Mouse (Mus musculus): ENCODE data around the gene Chka. TPM values are rescaled to one million over a fixed set of nuclear protein-coding genes. Genes with fewer than 3 reads are reported as not detected.
A peak's percentile ranks its signal among the peaks of the same experiment; 100 is the strongest.

The Chka gene
- polyA plus RNA-seq, 1 experiment from 2014 or later, result 53.0 TPM

DNA sequence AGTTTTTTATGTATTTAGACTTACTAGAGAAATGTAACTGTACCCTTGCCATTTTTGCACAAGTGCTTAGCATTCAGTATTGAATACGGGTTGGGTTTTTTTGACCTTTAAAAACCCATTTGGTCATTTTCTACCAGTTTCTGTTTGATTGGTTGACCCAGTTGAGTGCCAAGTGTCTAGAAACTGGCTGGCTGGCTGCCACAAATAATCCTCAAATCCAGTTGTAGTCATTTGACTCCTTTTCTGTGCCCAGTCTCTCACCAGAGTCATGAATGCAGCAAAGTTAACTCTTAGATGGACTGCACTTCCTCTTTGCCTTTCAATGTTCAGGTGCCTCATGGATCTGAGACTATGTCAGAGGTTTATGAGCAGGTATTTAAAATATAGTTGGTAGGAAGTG is 2.3 kb downstream of the Chka start:
- ATAC-seq (replicated peaks; ENCODE audit: low FRiP score, low read depth), result no peak
- H3K9ac ChIP-seq (ENCODE audit: low read depth, low read length), result no peak overlapping the region
- no peaks in the 10 kb centered on the region for H3K36me3 ChIP-seq (ENCODE audit: insufficient read depth, low read length)

DNA sequence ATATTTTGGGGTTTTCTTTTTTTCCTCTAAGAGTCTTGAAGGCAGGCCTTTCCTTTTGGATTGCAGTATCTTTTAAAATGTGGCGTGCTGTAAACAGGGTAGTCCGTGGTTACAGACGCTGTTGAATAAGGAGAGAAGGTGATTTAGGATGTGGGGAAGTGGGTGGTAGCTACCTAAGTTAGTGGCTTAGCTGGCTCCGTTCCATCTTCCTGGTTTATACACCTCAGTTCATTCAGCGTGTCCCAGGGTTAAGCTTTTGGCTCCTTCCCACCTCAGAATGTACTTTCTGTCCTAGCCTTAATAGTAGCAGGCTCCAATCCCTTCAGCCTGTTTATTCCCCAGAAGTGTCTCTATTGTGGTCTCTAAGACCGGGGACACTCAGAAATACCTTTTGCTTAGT is 3.5 kb downstream of the Chka start:
- no peak for TF ChIP-seq CTCF (IDR thresholded peaks at IDR 0.05; ENCODE audit: low read depth)
- Histone ChIP-seq H3K9me3 (replicated peaks; ENCODE audit: low read length) (no peaks in the 10 kb centered on the region), H3K27me3 (ENCODE audit: insufficient read depth, low read length) (no peaks in the 10 kb centered on the region), H3K4me1 (replicated peaks; ENCODE audit: insufficient read depth, low read length) (peaks cover 9% of the 10 kb centered on the region; the same call in 1 of the 2 replicates), H3K9ac (ENCODE audit: low read depth, low read length) (peak overlapping the region; percentile 3; the same call in 1 of the 2 replicates), H3K36me3 (ENCODE audit: insufficient read depth, low read length) (no peaks in the 10 kb centered on the region), H3K4me2 (ENCODE audit: low read length) (peak overlapping the region; percentile 28), H3K27ac (peak overlapping the region; percentile 8; the same call in 1 of the 2 replicates), H3K4me3 (replicated peaks; ENCODE audit: low read depth, low read length) (no peak overlapping the region)
- ATAC-seq (replicated peaks; ENCODE audit: low FRiP score, low read depth) (no peak), DNase-seq (ENCODE audit: low spot score) (no peak)
- 47% methylated on average over 6 of the region's 6 CpGs for WGBS

More for the DNA sequence above, 2.3 kb downstream of the Chka start:
- Histone ChIP-seq H3K9me3 (replicated peaks; ENCODE audit: low read length) (no peaks in the 10 kb centered on the region), H3K27ac (no peak overlapping the region), H3K4me1 (replicated peaks; ENCODE audit: insufficient read depth, low read length) (peaks cover 9% of the 10 kb centered on the region; the same call in 1 of the 2 replicates), H3K27me3 (ENCODE audit: insufficient read depth, low read length) (no peaks in the 10 kb centered on the region), H3K4me2 (ENCODE audit: low read length) (peak overlapping the region; percentile 75), H3K4me3 (replicated peaks; ENCODE audit: low read depth, low read length) (peak overlapping the region; percentile 65; the same call in 1 of the 2 replicates)
- DNase-seq (ENCODE audit: low spot score), result no peak
- 79% methylated on average over 1 of the region's 1 CpGs for WGBS
- no peak for TF ChIP-seq CTCF (IDR thresholded peaks at IDR 0.05; ENCODE audit: low read depth)

DNA sequence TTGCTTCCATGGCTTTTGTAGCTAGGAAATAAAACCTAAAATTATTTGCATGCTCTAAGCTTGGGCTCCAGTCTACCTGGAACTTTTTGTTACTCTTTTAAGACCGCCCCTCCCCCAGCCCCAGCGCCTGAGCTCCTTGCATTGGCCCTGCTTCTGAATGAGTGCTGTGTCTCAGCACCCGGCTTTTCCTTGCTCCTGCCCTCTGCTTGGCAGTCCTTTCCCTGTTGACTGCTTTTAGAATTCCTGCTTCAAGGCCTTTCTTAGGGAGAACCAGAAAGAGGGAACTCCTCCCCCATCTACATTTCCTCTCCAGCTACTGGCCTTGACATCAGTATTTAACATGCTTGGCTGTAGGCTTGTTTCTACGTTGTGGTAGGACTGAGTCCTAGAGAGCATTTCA is 4.0 kb downstream of the Chka start:
- Histone ChIP-seq H3K9me3 (replicated peaks; ENCODE audit: low read length) (no peaks in the 10 kb centered on the region), H3K4me1 (replicated peaks; ENCODE audit: insufficient read depth, low read length) (peaks cover 9% of the 10 kb centered on the region; the same call in 1 of the 2 replicates), H3K9ac (ENCODE audit: low read depth, low read length) (peak overlapping the region; percentile 3; the same call in 1 of the 2 replicates), H3K4me2 (ENCODE audit: low read length) (peak overlapping the region; percentile 28; the same call in 1 of the 2 replicates), H3K27ac (peak overlapping the region; percentile 8; the same call in 1 of the 2 replicates), H3K27me3 (ENCODE audit: insufficient read depth, low read length) (no peaks in the 10 kb centered on the region), H3K4me3 (replicated peaks; ENCODE audit: low read depth, low read length) (no peak overlapping the region; the same call in 1 of the 2 replicates), H3K36me3 (ENCODE audit: insufficient read depth, low read length) (no peaks in the 10 kb centered on the region)
- no peak for TF ChIP-seq CTCF (IDR thresholded peaks at IDR 0.05; ENCODE audit: low read depth)
- DNase-seq (ENCODE audit: low spot score) (peak; percentile 73), ATAC-seq (replicated peaks; ENCODE audit: low FRiP score, low read depth) (no peak)
- WGBS, result 14% methylated on average over 4 of the region's 4 CpGs

DNA sequence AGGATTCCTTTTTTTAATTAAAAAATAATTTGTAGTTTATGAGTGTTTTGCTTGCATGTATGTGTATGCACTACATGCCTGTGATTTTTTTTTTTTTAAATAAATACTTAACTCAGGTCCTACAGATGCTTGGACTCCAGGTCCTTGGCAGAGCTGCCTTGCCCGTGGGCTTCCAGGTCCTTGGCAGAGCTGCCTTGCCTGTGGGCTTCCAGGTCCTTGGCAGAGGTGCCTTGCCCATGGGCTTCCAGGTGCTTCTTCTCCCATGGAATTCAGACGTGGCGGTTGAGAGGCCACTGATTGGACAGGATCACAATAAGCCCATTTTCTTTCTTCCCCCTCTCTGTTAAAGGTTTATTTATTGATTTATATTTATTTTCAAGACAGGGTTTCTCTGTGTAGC is 5.6 kb downstream of the Chka start:
- Histone ChIP-seq H3K4me3 (replicated peaks; ENCODE audit: low read depth, low read length) (no peak overlapping the region), H3K9ac (ENCODE audit: low read depth, low read length) (no peak overlapping the region), H3K4me2 (ENCODE audit: low read length) (no peak overlapping the region), H3K27me3 (ENCODE audit: insufficient read depth, low read length) (no peaks in the 10 kb centered on the region), H3K9me3 (replicated peaks; ENCODE audit: low read length) (no peaks in the 10 kb centered on the region), H3K27ac (no peak overlapping the region), H3K36me3 (ENCODE audit: insufficient read depth, low read length) (no peaks in the 10 kb centered on the region), H3K4me1 (replicated peaks; ENCODE audit: insufficient read depth, low read length) (0 out of 2 replicates have a peak, but pooled peaks cover 4% of the 10 kb centered on the region)
- no peak for TF ChIP-seq CTCF (IDR thresholded peaks at IDR 0.05; ENCODE audit: low read depth)
- 74% methylated on average over 3 of the region's 3 CpGs for WGBS
- no peak for DNase-seq (ENCODE audit: low spot score)
- ATAC-seq (replicated peaks; ENCODE audit: low FRiP score, low read depth), result no peak

DNA sequence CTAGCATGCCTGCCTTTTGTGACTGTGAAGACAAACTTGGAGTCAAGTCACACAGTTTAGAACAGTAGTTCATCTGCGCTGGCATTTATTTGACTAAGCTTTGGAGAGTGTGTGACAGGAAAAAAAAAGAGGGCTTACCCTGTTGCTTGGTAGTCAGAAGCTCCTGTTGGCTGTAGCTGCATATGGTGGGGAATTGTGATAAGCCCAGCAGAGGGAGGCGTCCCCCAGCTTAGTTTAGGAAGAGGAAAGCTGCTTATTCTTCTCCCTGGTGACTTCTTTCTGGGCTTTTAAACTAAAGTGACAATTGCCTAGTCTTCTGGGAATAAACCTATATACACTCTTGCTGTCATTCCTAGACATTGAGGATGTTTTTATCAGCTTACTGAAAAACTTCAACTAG is 11.1 kb downstream of the Chka start:
- Histone ChIP-seq H3K4me3 (replicated peaks; ENCODE audit: low read depth, low read length) (no peak overlapping the region), H3K27ac (no peak overlapping the region), H3K36me3 (ENCODE audit: insufficient read depth, low read length) (peaks cover 6% of the 10 kb centered on the region; the same call in 1 of the 2 replicates), H3K27me3 (ENCODE audit: insufficient read depth, low read length) (no peaks in the 10 kb centered on the region), H3K4me1 (replicated peaks; ENCODE audit: insufficient read depth, low read length) (no peaks in the 10 kb centered on the region), H3K9me3 (replicated peaks; ENCODE audit: low read length) (no peaks in the 10 kb centered on the region), H3K4me2 (ENCODE audit: low read length) (no peak overlapping the region), H3K9ac (ENCODE audit: low read depth, low read length) (no peak overlapping the region)
- ATAC-seq (replicated peaks; ENCODE audit: low FRiP score, low read depth), result no peak
- 73% methylated on average over 2 of the region's 2 CpGs for WGBS
- TF ChIP-seq CTCF (IDR thresholded peaks at IDR 0.05; ENCODE audit: low read depth), result no peak
- no peak for DNase-seq (ENCODE audit: low spot score)

DNA sequence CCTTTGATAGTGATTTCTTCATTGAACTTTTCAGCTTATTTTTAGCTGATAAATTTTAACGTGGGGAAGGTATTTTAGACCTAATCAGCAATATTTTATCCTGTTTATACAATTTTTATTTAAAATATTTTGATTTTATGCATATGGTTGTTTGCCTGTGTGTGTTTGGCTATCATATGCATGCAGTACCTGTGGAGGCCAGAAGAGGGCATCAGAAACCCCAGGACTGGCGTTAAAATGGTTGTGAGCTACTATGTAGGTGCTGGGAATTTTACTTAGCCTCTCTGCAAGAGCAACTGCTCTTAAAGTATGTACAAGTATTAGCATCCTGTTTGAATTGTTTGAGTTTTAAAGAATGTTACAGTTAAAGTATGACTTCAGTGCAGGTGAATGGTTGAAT is 13.4 kb downstream of the Chka start:
- TF ChIP-seq CTCF (IDR thresholded peaks at IDR 0.05; ENCODE audit: low read depth), result peak; percentile 45
- Histone ChIP-seq H3K4me3 (replicated peaks; ENCODE audit: low read depth, low read length) (no peak overlapping the region), H3K9me3 (replicated peaks; ENCODE audit: low read length) (no peaks in the 10 kb centered on the region), H3K9ac (ENCODE audit: low read depth, low read length) (no peak overlapping the region), H3K4me1 (replicated peaks; ENCODE audit: insufficient read depth, low read length) (no peaks in the 10 kb centered on the region), H3K36me3 (ENCODE audit: insufficient read depth, low read length) (peaks cover 6% of the 10 kb centered on the region; the same call in 1 of the 2 replicates), H3K4me2 (ENCODE audit: low read length) (no peak overlapping the region), H3K27me3 (ENCODE audit: insufficient read depth, low read length) (no peaks in the 10 kb centered on the region), H3K27ac (no peak overlapping the region)
- DNase-seq (ENCODE audit: low spot score) (no peak), ATAC-seq (replicated peaks; ENCODE audit: low FRiP score, low read depth) (no peak)
- 91% methylated on average over 2 of the region's 2 CpGs for WGBS

DNA sequence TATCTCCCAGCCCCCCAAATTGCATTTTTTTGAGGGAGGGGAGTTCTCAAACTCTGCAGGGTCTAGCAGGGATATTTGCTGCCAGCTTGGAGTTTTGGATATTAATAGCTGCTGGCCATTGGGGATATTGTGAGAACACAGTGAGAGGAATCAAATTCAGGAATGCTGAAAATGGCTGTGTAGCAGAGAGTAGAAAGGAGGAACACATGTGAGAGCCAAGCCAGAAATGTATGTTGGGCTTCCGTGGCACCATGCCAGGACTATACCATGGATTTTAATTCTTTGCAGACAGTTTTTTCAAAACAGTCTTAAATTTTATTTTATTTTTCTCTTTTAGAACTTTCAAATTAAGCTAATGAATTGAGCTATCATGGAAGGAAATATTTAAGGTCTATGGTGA is 16.7 kb downstream of the Chka start:
- Histone ChIP-seq H3K36me3 (ENCODE audit: insufficient read depth, low read length) (peaks cover 6% of the 10 kb centered on the region; the same call in 1 of the 2 replicates), H3K4me3 (replicated peaks; ENCODE audit: low read depth, low read length) (no peak overlapping the region), H3K4me2 (ENCODE audit: low read length) (no peak overlapping the region), H3K27ac (no peak overlapping the region), H3K9me3 (replicated peaks; ENCODE audit: low read length) (no peaks in the 10 kb centered on the region), H3K9ac (ENCODE audit: low read depth, low read length) (no peak overlapping the region), H3K4me1 (replicated peaks; ENCODE audit: insufficient read depth, low read length) (no peaks in the 10 kb centered on the region), H3K27me3 (ENCODE audit: insufficient read depth, low read length) (no peaks in the 10 kb centered on the region)
- no peak for ATAC-seq (replicated peaks; ENCODE audit: low FRiP score, low read depth)
- DNase-seq (ENCODE audit: low spot score), result no peak
- 71% methylated on average over 1 of the region's 1 CpGs for WGBS
- TF ChIP-seq CTCF (IDR thresholded peaks at IDR 0.05; ENCODE audit: low read depth), result no peak

All from kidney, postnatal 0 days (tissue).